Mouse (Mus musculus) CH12.LX (cell line): ENCODE measurements around the gene Thrap3. TPM values are rescaled to one million over a fixed set of nuclear protein-coding genes. Genes with fewer than 3 reads are reported as not detected.

Experiments used
- DNase-seq: peaks from one replicate; pipeline ENCODE4 v3.0.0-alpha.2; 2013; ENCODE audit errors: extremely low read depth
- H3K27ac ChIP-seq: 2 replicates; pipeline ENCODE4 v1.5.1; 2012; ENCODE audit warnings: low read depth, mild to moderate bottlenecking, control low read depth, moderate library complexity; ENCODE audit not compliant: insufficient read depth
- H3K27me3 ChIP-seq: replicated peaks from 2 replicates; pipeline ENCODE3; 2012; ENCODE audit warnings: inconsistent platforms
- H3K36me3 ChIP-seq, 2 experiments: replicated peaks in 1 of 2; 2 replicates each; pipeline versions ENCODE3 to v1.6.1; 2012; ENCODE audit warnings: inconsistent platforms in 1 of 2, low read length in 1 of 2, mild to moderate bottlenecking in 1 of 2, mixed read lengths in 1 of 2, moderate library complexity in 1 of 2; ENCODE audit not compliant: control insufficient read depth in 1 of 2, insufficient read depth in 1 of 2
- H3K4me1 ChIP-seq, 2 experiments: 2 replicates each; pipeline ENCODE4 v1.6.1; 2012; ENCODE audit warnings: inconsistent platforms in 1 of 2, moderate library complexity in 1 of 2; ENCODE audit not compliant: insufficient read depth in 2 of 2, control insufficient read depth in 1 of 2
- H3K4me2 ChIP-seq: 2 replicates; pipeline ENCODE4 v1.6.1; 2012; ENCODE audit warnings: low read depth, mild to moderate bottlenecking, control low read depth; ENCODE audit not compliant: poor library complexity, insufficient read depth, severe bottlenecking
- H3K4me3 ChIP-seq, 3 experiments: fragments of 150-350 bp in 1 of 3; sonication (generic) in 1 of 3; replicated peaks in 1 of 3; 2 replicates each; pipeline versions ENCODE3 to v1.5.1; 2011 to 2012; ENCODE audit warnings: low read depth in 2 of 3, low read length in 2 of 3, mild to moderate bottlenecking in 2 of 3, moderate library complexity in 2 of 3, control low read depth in 1 of 3, improper control_type of control experiment in 1 of 3, inconsistent platforms in 1 of 3, mixed read lengths in 1 of 3; ENCODE audit not compliant: poor library complexity in 1 of 3
- H3K79me2 ChIP-seq: replicated peaks from 2 replicates; pipeline ENCODE4 v1.6.1; 2012; ENCODE audit warnings: mild to moderate bottlenecking, moderate library complexity; ENCODE audit not compliant: control insufficient read depth, poor library complexity, insufficient read depth, severe bottlenecking; ENCODE audit errors: extremely low read depth
- H3K9ac ChIP-seq: 2 replicates; pipeline ENCODE4 v1.6.1; 2012; ENCODE audit warnings: low read depth, mild to moderate bottlenecking, control low read depth, moderate library complexity; ENCODE audit not compliant: insufficient read depth
- H3K9me3 ChIP-seq: replicated peaks from 2 replicates; pipeline ENCODE3; 2012; ENCODE audit warnings: low read length, inconsistent platforms, mixed read lengths
- CHD1 ChIP-seq: IDR thresholded peaks from 2 replicates; pipeline ENCODE4 v1.6.1; 2012; ENCODE audit warnings: low read depth, low read length, improper control_type of control experiment, inconsistent platforms
- CTCF ChIP-seq, 2 experiments: IDR thresholded peaks in 1 of 2; conservative IDR thresholded peaks in 1 of 2; 2 replicates each; pipeline ENCODE4 v1.5.1; 2011 to 2012; ENCODE audit warnings: low read depth in 2 of 2, low read length in 2 of 2, improper control_type of control experiment in 1 of 2, inconsistent platforms in 1 of 2, mild to moderate bottlenecking in 1 of 2, moderate library complexity in 1 of 2
- ETS1 ChIP-seq: conservative IDR thresholded peaks from 2 replicates; pipeline ENCODE4 v1.6.1; 2012; ENCODE audit warnings: low read depth, mild to moderate bottlenecking, inconsistent platforms, low read length, improper control_type of control experiment, moderate library complexity
- HCFC1 ChIP-seq: IDR thresholded peaks from 2 replicates; pipeline ENCODE4 v1.6.1; 2012; ENCODE audit warnings: low read depth, mild to moderate bottlenecking, inconsistent platforms, low read length, improper control_type of control experiment
- IRF4 ChIP-seq: IDR thresholded peaks from 2 replicates; pipeline ENCODE4 v1.6.1; 2014; ENCODE audit warnings: low read depth, mild to moderate bottlenecking, inconsistent platforms, low read length, improper control_type of control experiment
- JUND ChIP-seq: conservative IDR thresholded peaks from 2 replicates; pipeline ENCODE4 v1.6.1; 2011; ENCODE audit warnings: low read depth, low read length, improper control_type of control experiment
- MAFK ChIP-seq: IDR thresholded peaks from 2 replicates; pipeline ENCODE4 v1.6.1; 2011; ENCODE audit warnings: low read length, improper control_type of control experiment; ENCODE audit not compliant: insufficient replicate concordance
- MAZ ChIP-seq: IDR thresholded peaks from 2 replicates; pipeline ENCODE4 v1.6.1; 2012; ENCODE audit warnings: low read depth, mild to moderate bottlenecking, inconsistent platforms, low read length, improper control_type of control experiment, moderate library complexity
- MXI1 ChIP-seq: IDR thresholded peaks from 2 replicates; pipeline ENCODE4 v1.6.1; 2011; ENCODE audit warnings: mild to moderate bottlenecking, low read depth, low read length, improper control_type of control experiment
- MYC ChIP-seq: IDR thresholded peaks from 2 replicates; pipeline ENCODE4 v1.6.1; 2011; ENCODE audit warnings: low read depth, mild to moderate bottlenecking, improper control_type of control experiment, low read length
- POLR2A ChIP-seq: IDR thresholded peaks from 2 replicates; pipeline ENCODE4 v1.6.1; 2011; ENCODE audit warnings: low read depth, mild to moderate bottlenecking, improper control_type of control experiment, low read length
- RAD21 ChIP-seq: IDR thresholded peaks from 2 replicates; pipeline ENCODE4 v1.6.1; 2011; ENCODE audit warnings: low read depth, mild to moderate bottlenecking, low read length, improper control_type of control experiment, moderate library complexity
- RCOR1 ChIP-seq: conservative IDR thresholded peaks from 2 replicates; pipeline ENCODE4 v1.6.1; 2012; ENCODE audit warnings: low read depth, mild to moderate bottlenecking, inconsistent platforms, low read length, improper control_type of control experiment
- SMC3 ChIP-seq: IDR thresholded peaks from 2 replicates; pipeline ENCODE4 v1.6.1; 2011; ENCODE audit warnings: low read depth, low read length, improper control_type of control experiment
- TBP ChIP-seq: conservative IDR thresholded peaks from 2 replicates; pipeline ENCODE4 v1.6.1; 2011; ENCODE audit warnings: low read depth, low read length, improper control_type of control experiment
- USF2 ChIP-seq: conservative IDR thresholded peaks from 2 replicates; pipeline ENCODE4 v1.6.1; 2011; ENCODE audit warnings: low read depth, low read length, improper control_type of control experiment
- dilution Hi-C: fragments of 300-500 bp; cut with MboI; formaldehyde crosslinking; loops from 2 replicates; pipeline ENCODE4 v1.14.3; 2020; ENCODE audit warnings: low sequenced_read_pairs; ENCODE audit not compliant: extremely low pct_unique_long_range_greater_than_20kb, extremely low pct_ligation_motif_present
- in situ Hi-C: fragments of 300-500 bp; cut with MboI; formaldehyde crosslinking; loops from 3 replicates; pipeline ENCODE4 v1.14.3; 2019; ENCODE audit warnings: low sequenced_read_pairs, low pct_ligation_motif_present, low pct_unique_long_range_greater_than_20kb, mixed read lengths
- polyA plus RNA-seq: library from polyadenylated mRNA; unstranded; fragments of >175 nt; gene quantifications from 2 replicates; pipeline ENCODE4 v1.2.1, GENCODE M21; 2012; ENCODE audit warnings: low read depth; ENCODE audit not compliant: insufficient read length
- total RNA-seq, 2 experiments: library from RNA; depleted of rRNA; stranded (reverse); fragments of 300-350 nt in 1 of 2; fragments of >200 nt in 1 of 2; gene quantifications; 2 replicates each; pipeline ENCODE4 v1.2.3; 2012 to 2014

Gene Thrap3
- total and polyA plus RNA-seq, 3 experiments, result 140 to 327 (median 183) TPM

GRCm38 (mm10) chr4:126159455-126159854, 43.1 kb downstream of the Thrap3 start:
- H3K27ac ChIP-seq, result no peak overlapping the region
- no peaks in the 10 kb centered on the region for H3K27me3 ChIP-seq
- TF ChIP-seq TBP (no peak), POLR2A (no peak), MAFK (no peak), USF2 (no peak), JUND (no peak), IRF4 (no peak), RCOR1 (no peak), MYC (no peak), MAZ (no peak), ETS1 (no peak), HCFC1 (no peak), CHD1 (no peak)
- H3K9ac ChIP-seq, result no peak overlapping the region
- dilution Hi-C loops, result no loop called here
- no peak overlapping the region for H3K4me2 ChIP-seq
- H3K79me2 ChIP-seq, result no peaks in the 10 kb centered on the region
- in situ Hi-C loops, result no loop called here
- no peaks in the 10 kb centered on the region for H3K4me1 ChIP-seq
- no peak overlapping the region for H3K4me3 ChIP-seq
- no peaks in the 10 kb centered on the region for H3K9me3 ChIP-seq
- peaks cover 5 to 68% of the 10 kb centered on the region in 2 experiments for H3K36me3 ChIP-seq
- no peak for DNase-seq

- in situ Hi-C loops (no loop called here), dilution Hi-C loops (no loop called here)
- peaks cover 0 to 67% of the 10 kb centered on the region in 2 experiments for H3K36me3 ChIP-seq
- no peaks in the 10 kb centered on the region for H3K4me1 ChIP-seq
- no peak overlapping the region for H3K27ac ChIP-seq
- no peaks in the 10 kb centered on the region for H3K27me3 ChIP-seq
- H3K79me2 ChIP-seq, result no peaks in the 10 kb centered on the region
- TF ChIP-seq RAD21 (peak; percentile 24), MXI1 (no peak), RCOR1 (no peak), SMC3 (0 out of 2 replicates have a peak, but pooled peaks have one; percentile 32), CTCF (conservative IDR thresholded peaks at IDR 0.05 in 1 of 2, IDR thresholded peaks at IDR 0.05 in 1 of 2; ENCODE audit: low read depth in 2 of 2, low read length in 2 of 2) (peak; percentile 14 to 45; a peak in 3 of 4 replicates)
- no peak overlapping the region for H3K4me3 ChIP-seq
- no peak for DNase-seq
- no peaks in the 10 kb centered on the region for H3K9me3 ChIP-seq
- no peak overlapping the region for H3K4me2 ChIP-seq
- no peak overlapping the region for H3K9ac ChIP-seq
These were observed 45.0 kb downstream of the Thrap3 start for GRCm38 (mm10) chr4:126157562-126157961.
